Mouse (Mus musculus) cerebellum, adult 8-10 months (tissue): ENCODE results near the gene Pak7.

Experiments
- DNase-seq: peaks from one replicate; pipeline ENCODE4 v3.0.0; 2022

Pak7 gene

DNA sequence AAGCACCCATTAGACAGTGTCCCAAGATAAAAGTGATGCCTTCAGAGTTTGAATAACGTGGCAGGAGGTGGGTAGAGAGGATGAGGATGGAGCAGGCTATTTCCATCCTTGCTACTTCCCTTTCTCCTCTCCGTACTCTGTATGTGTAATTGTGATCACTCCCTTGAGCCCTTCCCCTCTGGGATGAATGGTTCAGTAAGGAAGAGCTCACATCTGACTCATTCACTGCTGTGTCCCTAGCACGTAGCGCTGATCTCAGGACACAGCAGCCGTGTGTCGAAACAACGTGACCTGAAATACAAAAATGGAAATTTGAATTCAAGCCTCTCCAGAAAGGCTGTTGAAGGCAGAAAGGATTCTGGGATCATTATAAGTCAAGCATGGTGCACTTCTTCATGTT, 237.0 kb downstream of the Pak7 start:
- DNase-seq = no peak

DNA sequence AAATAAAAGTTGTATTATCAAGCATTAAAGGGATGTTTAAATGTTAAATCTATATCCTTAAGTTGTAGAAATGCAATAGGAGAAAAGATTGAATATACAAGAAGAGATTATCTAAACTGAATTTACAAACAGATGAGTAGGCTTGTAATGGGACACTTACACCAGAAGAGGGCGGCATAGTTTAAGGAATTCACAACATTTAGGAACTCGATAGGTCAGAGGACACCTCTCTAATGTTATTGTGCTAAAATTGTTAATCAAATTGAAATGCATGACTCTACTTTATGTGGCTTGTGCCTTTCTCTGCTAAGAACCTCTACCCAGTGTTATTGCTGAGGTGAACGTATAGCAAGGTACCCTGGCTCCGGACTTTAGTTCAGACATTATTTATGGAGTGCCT, 238.2 kb downstream of the Pak7 start:
- DNase-seq = peak; percentile 36

DNA sequence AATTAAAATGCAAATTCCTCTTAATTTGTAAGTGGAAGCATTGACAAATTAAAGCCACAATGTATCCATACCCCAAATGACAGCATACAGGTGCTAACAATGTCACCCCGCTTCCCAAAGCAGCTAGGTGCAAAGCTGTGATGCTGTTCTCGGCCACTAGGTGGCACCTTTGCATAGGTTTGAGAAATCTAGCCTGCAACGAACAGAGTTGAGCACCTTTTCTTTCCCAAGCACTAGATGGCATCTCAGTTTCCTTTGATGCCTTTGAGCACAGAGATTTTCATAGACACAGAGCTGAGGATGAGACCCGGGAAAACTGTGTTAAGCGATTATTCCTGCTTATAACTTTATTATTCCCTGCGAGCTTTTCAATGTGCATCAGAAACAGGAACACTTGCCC, 238.8 kb downstream of the Pak7 start:
- peak; percentile 87 for DNase-seq

DNA sequence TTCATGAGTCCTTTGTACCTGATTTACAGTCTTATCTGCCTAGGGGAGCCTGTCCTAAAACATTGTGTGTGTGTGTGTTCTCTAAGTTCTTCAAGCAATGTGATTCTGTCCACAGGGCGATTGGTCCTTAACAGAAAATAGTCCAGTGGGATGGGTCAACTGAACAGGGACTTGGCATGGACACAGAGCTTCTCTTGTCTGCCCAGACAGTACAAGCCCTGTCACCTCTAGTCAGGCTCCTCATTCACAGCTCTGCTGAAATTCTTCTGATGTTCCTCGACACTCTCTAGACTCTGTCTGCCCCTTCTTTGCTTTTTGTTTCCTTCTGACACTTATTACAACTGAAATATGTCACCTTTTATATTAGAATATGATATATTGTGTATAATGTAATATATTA, 247.0 kb downstream of the Pak7 start:
- DNase-seq = no peak

DNA sequence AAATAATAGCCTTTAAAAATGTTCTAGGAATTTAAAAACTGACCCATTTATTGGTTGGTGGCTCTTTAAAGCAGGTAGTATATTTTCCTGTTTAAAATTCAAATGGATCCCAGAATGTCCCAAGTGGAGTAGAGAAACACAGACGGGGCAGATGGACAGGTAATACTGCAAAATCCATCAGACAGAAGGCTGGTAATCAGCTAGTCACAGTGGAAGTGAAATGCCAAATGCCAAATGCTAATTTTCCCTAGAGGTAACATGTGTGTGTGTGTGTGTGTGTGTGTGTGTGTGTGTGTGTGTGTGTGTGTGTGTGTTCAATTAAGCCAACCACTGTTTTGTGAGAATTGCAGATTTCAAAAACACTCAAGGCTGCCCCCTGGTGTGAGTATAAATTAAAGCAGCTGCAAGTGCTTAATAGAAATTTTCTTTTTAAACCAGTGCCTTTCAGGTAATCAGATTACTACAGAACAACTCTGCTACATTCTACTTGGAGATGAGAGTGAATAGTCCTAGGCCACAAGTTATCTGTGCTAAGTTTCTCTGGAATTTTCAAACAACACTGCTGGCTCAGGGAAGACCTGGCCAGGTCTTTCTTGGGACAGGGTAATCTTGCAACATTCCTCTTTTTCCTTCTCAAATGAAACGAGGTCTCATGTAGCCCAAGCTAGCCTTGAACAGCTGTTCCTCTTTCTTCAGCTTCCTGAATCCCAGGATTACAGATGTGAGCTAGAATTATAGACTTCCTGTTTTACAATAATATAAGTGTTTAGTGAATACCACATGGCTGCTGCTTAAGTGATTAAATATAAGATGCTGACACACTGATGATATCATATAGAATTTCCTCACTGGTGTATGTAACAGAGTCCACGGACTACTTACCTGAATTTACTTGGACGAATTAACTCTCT, 248.4 kb downstream of the Pak7 start:
- peak; percentile 45 for DNase-seq

DNA sequence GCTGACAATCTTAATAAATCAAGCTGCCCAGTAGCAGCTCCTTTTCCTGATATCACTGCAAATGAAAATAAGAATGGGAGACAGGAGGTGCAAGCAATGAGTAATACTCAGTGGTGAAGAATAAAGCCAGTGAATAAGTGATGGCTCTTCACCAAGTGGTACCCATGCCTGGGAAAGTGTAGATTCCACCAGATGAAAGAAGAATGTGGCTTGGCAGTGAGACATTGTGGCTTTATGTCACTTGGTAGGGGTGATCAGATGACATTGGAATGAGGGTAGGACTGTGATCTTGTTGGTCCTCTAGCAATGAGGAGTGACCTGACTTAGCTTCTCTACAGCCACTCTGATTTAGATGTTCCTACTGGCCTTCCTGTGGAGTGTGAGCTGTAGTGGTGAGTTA, 249.3 kb downstream of the Pak7 start:
- DNase-seq = no peak

DNA sequence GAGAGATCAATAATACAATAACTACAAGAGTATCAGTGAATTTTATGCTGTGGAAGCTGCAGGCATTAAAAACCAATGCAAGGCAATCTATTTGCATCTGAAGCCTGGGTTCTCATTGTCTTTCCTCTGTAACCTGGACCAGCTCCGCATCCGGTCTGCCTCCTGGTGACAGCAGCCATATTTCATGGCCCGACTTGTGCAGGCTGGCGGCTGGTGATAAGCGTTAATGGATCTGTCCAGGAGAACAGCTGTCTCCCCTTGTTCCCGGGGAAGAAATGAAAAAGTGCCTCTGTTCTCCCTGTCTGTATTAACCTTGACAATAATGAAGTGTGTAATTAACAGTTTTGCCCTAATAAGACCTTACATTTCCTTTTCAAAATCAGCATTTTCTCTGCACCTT, 265.9 kb downstream of the Pak7 start:
- no peak for DNase-seq

DNA sequence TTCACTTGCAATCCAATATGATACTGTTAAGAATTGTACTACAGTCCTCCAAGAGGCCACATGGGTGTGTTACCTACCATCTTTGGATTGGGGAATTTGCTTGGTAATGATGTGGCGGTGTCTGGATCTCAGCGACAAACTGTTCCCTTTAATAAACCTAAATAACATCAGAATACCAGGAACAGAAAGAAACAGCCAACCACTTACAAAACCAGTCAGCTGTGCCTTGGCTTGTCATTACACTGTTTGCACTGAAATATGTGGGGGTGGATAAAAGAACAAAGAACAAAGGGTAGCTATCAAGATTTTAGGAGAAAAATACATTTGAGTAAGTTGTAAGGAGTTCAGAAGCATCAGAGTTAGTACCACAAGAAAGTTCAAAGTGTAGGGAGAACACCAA, 269.8 kb downstream of the Pak7 start:
- no peak for DNase-seq

DNA sequence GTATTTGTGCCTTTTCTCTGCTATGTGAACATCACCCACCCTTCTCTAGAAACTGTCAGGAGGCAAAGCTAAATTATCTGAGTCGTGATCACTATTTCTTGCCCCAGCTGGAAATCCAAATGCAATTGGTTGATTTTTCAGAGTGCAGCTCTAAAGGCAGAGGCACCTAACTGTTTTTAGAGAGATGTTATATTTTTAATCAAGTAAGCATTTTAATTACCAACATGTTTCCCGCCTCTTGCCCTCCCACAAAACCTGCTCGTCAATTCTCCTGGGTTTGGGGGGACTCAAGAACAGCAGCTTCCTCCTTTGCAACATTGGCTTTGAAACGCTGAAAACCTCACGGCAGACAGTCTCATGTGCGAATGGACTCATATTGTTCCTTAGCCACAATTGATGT, 274.4 kb downstream of the Pak7 start:
- no peak for DNase-seq

DNA sequence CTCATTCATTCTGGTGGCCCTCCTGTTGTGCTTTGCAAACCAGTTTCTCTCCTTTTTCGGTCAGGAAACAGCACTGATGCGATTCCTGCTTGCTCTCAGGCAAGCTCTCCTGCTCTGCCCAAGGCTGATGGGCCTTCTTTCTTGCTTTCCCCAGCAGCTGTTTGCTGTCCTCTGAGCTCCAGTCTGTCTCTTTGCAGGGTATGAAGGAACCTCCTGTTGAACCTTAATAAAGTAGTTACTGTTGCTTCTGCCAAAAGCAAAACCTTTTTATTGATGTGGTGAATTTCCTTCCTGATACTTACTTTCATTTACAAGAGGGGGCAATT, 278.8 kb downstream of the Pak7 start:
- no peak for DNase-seq

DNA sequence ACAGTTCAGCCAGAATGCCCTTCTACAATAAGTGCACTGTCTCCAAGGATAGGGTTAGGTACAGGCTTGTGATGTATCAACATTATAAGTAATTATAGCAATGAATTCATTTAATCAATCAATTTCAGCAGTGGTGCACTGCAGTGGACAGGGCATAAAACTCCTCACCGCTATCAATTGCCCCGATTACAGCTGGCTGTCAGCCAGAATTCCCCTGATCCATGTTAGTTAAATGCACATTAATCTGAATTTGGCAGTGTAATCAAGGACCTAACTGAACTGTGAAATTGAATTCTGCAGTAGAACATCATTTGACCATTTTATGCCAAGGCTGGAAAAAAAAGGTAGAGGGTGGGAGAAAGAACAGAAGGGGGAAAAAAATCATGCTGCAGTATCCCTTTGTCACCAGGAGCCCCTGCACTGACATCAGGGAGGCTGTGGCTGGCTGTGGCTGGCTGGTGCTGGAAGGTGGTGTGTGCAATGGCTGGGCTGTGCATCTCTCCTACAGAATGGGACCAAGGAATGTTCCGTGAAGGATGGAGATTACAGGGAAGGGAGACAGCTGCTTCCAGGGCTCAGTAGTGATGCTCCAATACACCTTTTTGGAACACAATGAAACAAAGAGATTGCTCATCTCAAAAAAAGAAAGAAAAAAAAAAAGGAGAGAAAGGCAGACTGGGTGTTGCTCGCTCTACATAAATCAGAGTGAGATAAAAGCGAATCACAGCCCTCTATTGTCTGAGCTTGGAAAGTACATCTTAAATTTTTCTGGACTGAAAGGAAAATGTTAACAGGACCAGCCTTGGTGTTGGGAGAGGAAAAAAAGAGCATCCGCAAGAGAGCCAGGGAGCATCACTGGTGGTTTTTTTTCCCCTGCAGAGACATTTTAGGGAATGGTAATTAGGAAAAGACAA, 279.4 kb downstream of the Pak7 start:
- DNase-seq = peak; percentile 15

DNA sequence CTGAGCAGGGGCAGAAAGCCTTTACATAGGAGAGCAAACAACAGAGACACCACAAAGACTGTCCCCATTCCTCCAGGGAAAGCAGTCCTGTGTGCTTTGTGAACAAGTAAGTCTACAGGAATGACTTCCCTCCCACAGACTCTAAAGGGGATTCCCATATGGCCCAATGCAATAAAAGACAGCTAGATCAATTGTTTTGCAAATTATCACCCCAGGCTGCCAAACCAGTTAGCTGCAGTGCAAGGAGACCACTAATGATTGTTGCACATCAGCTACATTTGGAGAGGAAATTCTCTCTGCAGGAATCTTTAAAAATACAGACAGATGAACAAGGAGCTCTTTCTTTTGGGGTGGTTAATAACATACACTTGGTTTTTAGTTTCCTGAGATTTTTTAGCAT, 280.2 kb downstream of the Pak7 start:
- no peak for DNase-seq

DNA sequence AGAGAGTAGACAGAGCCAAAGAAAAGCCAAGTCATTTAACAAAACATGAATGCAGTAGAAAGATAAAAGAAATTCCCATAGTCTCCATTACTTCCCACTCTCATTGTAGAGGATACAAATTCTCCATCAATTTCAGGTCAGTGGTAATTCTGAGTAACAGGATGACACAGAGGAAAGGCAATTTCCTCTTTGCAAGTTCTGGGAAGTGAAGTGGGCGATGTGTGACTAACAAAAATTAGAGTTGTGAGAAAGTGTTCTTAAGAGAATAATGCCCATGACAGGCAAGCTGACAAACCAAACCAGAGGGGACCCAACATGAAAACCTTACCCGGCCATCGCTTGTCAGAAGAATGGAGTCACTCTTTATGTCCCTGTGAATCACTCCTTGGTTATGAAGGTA, 290.6 kb downstream of the Pak7 start:
- no peak for DNase-seq

DNA sequence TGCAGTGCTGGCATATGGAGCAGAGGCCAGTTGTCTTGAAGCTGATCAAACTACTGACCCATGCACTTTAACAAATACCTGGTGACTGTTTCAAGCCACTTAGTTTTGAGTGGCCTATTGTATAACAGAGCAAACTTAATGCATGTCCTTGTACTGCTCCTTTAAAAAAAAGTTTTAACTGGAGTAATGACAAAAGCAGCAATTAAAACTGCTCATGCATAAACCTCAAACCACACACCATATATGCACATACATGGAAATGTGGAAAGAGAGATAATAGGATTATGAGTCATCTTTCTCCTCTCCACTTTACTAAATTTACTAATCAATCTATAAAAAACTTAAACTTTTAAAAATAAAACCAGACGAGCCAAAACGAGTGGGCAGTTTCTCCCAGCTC, 291.8 kb downstream of the Pak7 start:
- DNase-seq = no peak

DNA sequence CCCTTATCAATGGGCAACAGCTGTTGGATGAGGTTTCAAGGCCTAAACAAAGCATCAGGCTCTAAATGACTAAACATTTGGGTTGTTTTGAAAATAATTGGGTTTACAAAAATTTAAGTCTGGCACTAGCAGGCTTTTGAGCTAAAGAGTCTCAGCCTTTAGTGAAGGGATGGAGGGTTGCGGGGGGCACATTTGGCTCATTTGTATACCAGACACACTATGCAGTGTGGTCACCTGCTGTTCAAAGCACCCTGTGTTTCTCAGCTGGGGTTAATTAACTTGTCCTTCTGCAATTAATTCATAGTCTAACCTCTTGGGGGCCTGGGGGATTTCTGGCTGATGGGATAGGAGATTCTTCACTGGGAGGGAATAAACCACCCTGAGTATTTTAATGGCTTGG, 323.4 kb downstream of the Pak7 start:
- DNase-seq = no peak

DNA sequence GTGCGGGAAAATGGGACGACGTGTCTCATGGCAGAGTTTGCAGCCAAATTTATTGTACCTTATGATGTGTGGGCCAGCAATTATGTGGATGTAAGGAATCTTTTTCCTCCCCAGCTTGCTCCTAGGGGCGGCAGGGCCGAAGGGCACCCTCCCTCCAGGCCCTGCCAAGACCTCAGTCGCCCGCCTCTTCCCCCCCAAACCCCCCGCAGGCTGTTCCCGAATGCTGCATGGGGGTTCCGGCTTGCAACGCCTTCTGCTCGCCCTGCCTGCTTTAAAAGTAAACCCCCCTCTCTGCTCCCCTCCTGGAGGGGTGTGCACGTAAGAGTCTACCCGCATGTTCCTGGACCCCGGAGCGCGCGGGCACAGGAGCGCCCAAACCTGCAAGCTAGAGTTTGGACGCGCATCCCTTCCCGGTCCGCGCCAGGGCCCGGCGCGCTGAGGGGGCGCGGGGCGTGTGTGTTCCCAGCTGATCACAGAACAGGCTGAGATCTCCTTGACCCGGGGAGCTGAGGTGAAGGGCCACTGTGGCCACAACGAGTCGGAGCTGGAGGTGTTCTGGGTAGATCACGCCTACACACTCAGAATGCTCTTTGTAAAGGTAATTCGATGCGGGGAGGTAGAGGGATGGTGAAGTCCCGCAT, 328.6 kb downstream of the Pak7 start:
- no peak for DNase-seq

DNA sequence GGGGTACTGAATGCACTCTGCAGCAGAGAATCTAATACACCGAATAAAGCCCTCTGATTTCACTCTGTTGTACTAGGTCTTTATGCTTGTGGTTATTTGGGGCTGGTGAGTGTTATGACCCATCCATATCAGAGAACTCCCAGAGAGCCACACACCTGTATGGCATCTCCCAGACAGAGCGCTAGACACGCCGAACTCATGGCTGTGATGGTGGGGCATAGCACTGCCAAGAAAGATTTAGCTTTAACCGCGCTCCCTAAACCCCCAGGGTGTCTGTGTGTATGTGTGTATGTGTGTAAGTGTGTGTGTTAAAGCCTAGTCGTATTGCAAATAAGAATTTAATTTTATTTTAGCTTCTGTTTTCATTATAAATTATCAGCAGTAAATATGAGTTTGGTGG, 329.4 kb downstream of the Pak7 start:
- no peak for DNase-seq

DNA sequence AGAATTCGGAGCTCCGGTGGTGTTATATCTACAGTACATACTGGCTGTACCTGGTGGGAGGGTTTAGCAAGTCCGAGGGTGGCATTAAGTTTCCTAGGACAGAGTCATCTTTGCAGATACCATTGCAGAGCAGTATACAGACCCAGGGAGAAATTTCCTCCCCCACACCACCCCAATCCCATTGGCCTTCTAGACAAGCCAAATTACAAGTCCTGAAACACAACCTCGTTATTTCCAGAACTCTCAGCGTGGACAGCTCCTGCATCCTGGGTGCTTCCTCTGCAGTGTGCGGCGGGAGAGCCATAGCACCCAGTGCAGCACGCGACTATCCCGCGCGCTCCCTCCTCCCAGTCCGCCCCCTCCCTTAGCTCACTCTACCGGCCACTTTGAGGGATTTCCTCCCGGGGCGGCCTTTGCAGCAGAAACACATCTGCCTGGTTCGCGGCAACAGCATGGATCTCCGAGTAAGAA, 329.9 kb downstream of the Pak7 start:
- no peak for DNase-seq

DNA sequence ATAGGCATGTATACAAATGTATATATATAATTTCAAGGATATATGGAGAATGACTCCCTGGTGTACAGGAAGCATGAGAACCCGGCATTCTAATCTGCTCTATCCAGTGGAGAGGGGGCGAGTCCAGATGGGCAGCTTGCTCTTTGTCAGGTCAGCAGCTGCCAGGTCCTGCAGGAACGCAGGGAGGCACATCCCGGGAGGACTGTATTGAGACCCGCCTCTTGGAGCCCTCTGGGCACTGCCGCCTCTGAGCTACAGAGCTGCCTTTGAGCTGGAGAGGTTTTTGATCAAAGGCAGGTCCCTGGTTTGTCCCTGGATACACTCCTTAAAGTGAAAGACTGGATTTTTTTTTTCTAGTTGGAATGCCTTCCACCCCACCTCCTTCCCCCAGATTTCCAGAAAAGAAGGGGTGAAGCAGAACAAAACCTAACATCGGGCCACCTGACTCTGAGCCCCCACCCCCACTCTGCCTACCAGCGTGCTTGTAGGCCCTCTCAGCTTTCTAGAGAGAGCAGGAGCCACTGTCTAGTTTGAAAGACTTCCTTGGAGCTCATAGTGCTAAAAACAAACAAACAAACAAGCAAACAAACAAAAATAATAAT, 336.0 kb downstream of the Pak7 start, which contains the start of gene Lamp5:
Gene Lamp5 (plus strand): TSS at position 552 of the 602 bp plus-strand sequence.
- no peak for DNase-seq

DNA sequence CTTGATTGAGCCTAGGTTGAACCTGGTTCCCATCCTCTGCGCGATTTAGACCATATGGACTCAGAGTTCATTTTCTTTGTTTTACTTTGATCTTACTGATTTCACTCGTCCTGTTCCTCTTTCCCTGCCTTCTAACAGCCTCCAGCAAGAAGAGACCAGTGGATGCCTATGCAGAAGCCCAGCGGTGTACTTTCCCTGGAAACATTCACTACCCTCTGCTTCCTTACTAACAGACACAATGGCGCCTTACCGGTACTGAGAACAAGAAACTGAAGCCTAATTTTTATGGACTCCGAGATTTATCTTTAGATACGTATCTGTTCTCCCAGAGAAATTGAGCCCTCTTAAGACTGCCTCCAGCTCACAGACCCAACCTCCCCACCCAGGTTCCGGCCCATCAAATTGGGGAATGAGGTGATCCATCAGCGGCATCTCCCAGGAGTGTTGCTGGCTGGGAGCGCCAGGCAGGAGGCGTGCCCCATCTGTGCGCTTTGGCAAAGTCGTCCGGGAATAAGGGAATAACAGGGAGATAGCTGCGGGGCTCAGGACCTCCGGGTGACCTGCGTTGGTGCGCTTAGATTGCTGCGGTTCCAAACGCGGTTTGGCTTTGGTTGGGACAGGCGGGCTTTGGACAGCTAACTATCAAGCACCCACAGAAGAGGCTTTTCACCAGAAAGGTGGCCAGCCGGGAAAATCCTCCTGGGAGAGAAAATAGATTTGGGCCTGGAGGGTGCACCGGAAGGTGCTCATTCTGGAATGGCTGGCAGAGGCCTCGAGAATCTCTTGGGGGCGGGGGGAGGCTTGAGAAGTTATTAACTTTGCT, 336.8 kb downstream of the Pak7 start:
- DNase-seq = no peak

DNA sequence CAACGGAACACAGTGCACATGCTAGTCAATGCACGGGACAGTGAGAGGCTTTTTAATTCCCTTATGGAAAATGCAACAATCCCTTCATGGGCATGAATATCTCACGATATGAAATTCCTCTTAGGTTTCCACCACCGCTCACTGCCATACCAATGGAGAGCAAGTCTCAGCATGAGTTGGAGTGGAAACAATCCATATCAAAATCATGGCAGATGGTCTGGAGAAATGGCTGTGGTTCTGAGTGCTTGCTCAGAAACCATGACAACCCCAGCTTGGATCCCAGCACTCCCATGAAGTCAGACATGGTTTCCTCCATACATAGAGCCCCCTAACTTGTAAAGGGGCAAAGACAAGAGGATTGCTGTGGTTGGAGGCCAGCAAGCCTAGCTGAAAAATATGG, 339.3 kb downstream of the Pak7 start:
- DNase-seq = no peak
